Mouse (Mus musculus) thymus, adult 2 months (tissue): ENCODE measurements around the gene 4930550C14Rik.

Experiments used
- CTCF ChIP-seq: fragments of 200-500 bp; IDR thresholded peaks from 2 replicates; pipeline ENCODE4 v1.5.1; 2012; ENCODE audit warnings: mild to moderate bottlenecking, control low read depth, low read length, moderate library complexity, borderline replicate concordance; ENCODE audit not compliant: control insufficient read depth, poor library complexity, insufficient read depth; ENCODE audit errors: extremely low read depth
- POLR2A ChIP-seq: fragments of 200-500 bp; IDR thresholded peaks from 2 replicates; pipeline ENCODE4 v1.6.1; 2012; ENCODE audit warnings: mild to moderate bottlenecking, low read length, control low read depth, moderate library complexity; ENCODE audit not compliant: control insufficient read depth, poor library complexity, insufficient read depth; ENCODE audit errors: extremely low read depth

GRCm38 (mm10) chr9:53409427-53409826, 7.3 kb downstream of the 4930550C14Rik start:
- TF ChIP-seq CTCF = no peak
- no peak for TF ChIP-seq POLR2A
